Mouse (Mus musculus) liver, adult (tissue): ENCODE results near the gene Chic2.

Source experiments
- GATA4 ChIP-seq: IDR thresholded peaks from 2 replicates; pipeline ENCODE4 v1.6.1; 2014; ENCODE audit warnings: mild to moderate bottlenecking, low read length; ENCODE audit not compliant: insufficient replicate concordance

Chic2 gene

GRCm38 (mm10) chr5:75035475-75035874 lies 9.1 kb downstream of the Chic2 start:
- TF ChIP-seq GATA4 = no peak

- no peak for TF ChIP-seq GATA4
Observed at GRCm38 (mm10) chr5:75014768-75015167, 29.8 kb downstream of the Chic2 start.

- no peak for TF ChIP-seq GATA4
Observed at GRCm38 (mm10) chr5:75012771-75013421, 31.7 kb downstream of the Chic2 start.

GRCm38 (mm10) chr5:75011985-75012738 lies 32.4 kb downstream of the Chic2 start:
- TF ChIP-seq GATA4 = no peak

- TF ChIP-seq GATA4 = no peak
Observed at GRCm38 (mm10) chr5:75004755-75005154, 39.8 kb downstream of the Chic2 start.

- TF ChIP-seq GATA4 = no peak
Observed at GRCm38 (mm10) chr5:75002109-75002508, 42.5 kb downstream of the Chic2 start.

GRCm38 (mm10) chr5:74998716-74999512 lies 45.7 kb downstream of the Chic2 start:
- no peak for TF ChIP-seq GATA4

GRCm38 (mm10) chr5:74994947-74995346 lies 49.6 kb downstream of the Chic2 start:
- TF ChIP-seq GATA4 = no peak

- TF ChIP-seq GATA4 = no peak
Observed at GRCm38 (mm10) chr5:74984101-74984500, 60.5 kb downstream of the Chic2 start.

GRCm38 (mm10) chr5:74980574-74980973 lies 64.0 kb downstream of the Chic2 start:
- TF ChIP-seq GATA4 = no peak

- TF ChIP-seq GATA4 = no peak
Observed at GRCm38 (mm10) chr5:74980154-74980553, 64.4 kb downstream of the Chic2 start.

GRCm38 (mm10) chr5:74979586-74979985 lies 65.0 kb downstream of the Chic2 start:
- no peak for TF ChIP-seq GATA4

- TF ChIP-seq GATA4 = no peak
Observed at GRCm38 (mm10) chr5:74975507-74975906, 69.1 kb downstream of the Chic2 start.

GRCm38 (mm10) chr5:74974726-74975411 lies 69.7 kb downstream of the Chic2 start:
- no peak for TF ChIP-seq GATA4

- no peak for TF ChIP-seq GATA4
Observed at GRCm38 (mm10) chr5:74974061-74974581, 70.5 kb downstream of the Chic2 start.
